In genomic region chr15:80327743-80328540, GRCm38 (mm10) we compare ENCODE assay signal across 24 mouse cellular contexts. TPM values are rescaled to one million over a fixed set of nuclear protein-coding genes. Genes with fewer than 3 reads are reported as not detected.
DNase-seq lines count a peak whose midpoint lies in the region; ATAC-seq and TF ChIP-seq lines count a peak whose summit lies in the region.
"Had no signal": no experiment of that assay in that cellular context is flagged by ENCODE, and none has a peak within 500 bp of the region (broad histone marks: within the 10 kb centered on the region; RNA-seq: fewer than 3 reads in every experiment).

No protein-coding gene starts in this region.

- intact Hi-C loops in left cerebral cortex, postnatal 4 days (cut with DNase I), result no loop called here

- H3K36me3 ChIP-seq in hindbrain, postnatal 0 days (ENCODE audit: insufficient read depth, low read length), result no peaks in the 10 kb centered on the region
- no peaks in the 10 kb centered on the region for H3K36me3 ChIP-seq in hindbrain, embryonic 11.5 days (ENCODE audit: control insufficient read depth, insufficient read depth, low read length)
- H3K36me3 ChIP-seq: hindbrain, embryonic 13.5 days; limb, embryonic 15.5 days; midbrain, embryonic 15.5 days had no signal

- 73% methylated on average over 13 of the region's 13 CpGs for WGBS in hindbrain, postnatal 0 days
- 89% methylated on average over 13 of the region's 13 CpGs for WGBS in hindbrain, embryonic 11.5 days

- no peaks in the 10 kb centered on the region for H3K9me3 ChIP-seq in hindbrain, postnatal 0 days (ENCODE audit: low read length)
- H3K9me3 ChIP-seq in hindbrain, embryonic 11.5 days (ENCODE audit: control insufficient read depth, low read length), result no peaks in the 10 kb centered on the region
- H3K9me3 ChIP-seq: hindbrain, embryonic 13.5 days; limb, embryonic 15.5 days; midbrain, embryonic 15.5 days had no signal

- H3K9ac ChIP-seq in hindbrain, postnatal 0 days (replicated peaks; ENCODE audit: low read length), result no peak overlapping the region
- no peak overlapping the region for H3K9ac ChIP-seq in hindbrain, embryonic 11.5 days (ENCODE audit: low read depth, low read length)
- H3K9ac ChIP-seq: forebrain, postnatal 0 days; hindbrain, embryonic 13.5 days; limb, embryonic 15.5 days; midbrain, embryonic 15.5 days had no signal

- TF ChIP-seq CTCF in hindbrain, postnatal 0 days (IDR thresholded peaks at IDR 0.05; ENCODE audit: low read depth), result no peak

- H3K27me3 ChIP-seq in hindbrain, postnatal 0 days (ENCODE audit: insufficient read depth, low read length), result no peaks in the 10 kb centered on the region
- no peaks in the 10 kb centered on the region for H3K27me3 ChIP-seq in hindbrain, embryonic 11.5 days (ENCODE audit: control insufficient read depth, insufficient read depth, low read length)
- H3K27me3 ChIP-seq: midbrain, embryonic 15.5 days had no signal

- peak; percentile 78 for DNase-seq in hindbrain, postnatal 0 days (ENCODE audit: low spot score)
- DNase-seq in hindbrain, embryonic 11.5 days (ENCODE audit: low spot score), result no peak
- peak; percentile 97 for DNase-seq in brain, adult 2 months (ENCODE audit: low read depth, low spot score)
- DNase-seq in cerebellum, postnatal 10 days, result peak; percentile 97 to 98
- DNase-seq in left cerebral cortex, postnatal 4 days, result peak; percentile 83
- DNase-seq in spleen, adult 12 weeks (ENCODE audit: low spot score), result no peak
- no peak for DNase-seq in retina, postnatal 1 day
- no peak for DNase-seq in adrenal gland, postnatal 36 days
- DNase-seq: adrenal gland, adult 8-10 months; embryo, embryonic 11 days; forebrain, postnatal 0 days; heart, adult 2 months; kidney, adult 11 months; kidney, postnatal 25 days; layer of hippocampus, postnatal 36 days; lung, adult 2 months; spleen, adult 18-20 months; thymus, postnatal 25 days had no signal

- ATAC-seq in hindbrain, postnatal 0 days, result peak; percentile 48
- ATAC-seq in hindbrain, embryonic 11.5 days (ENCODE audit: low FRiP score), result no peak
- ATAC-seq: forebrain, postnatal 0 days; midbrain, embryonic 15.5 days had no signal

- 0 out of 2 replicates have a peak, but pooled peaks cover 11% of the 10 kb centered on the region for H3K4me1 ChIP-seq in hindbrain, postnatal 0 days (ENCODE audit: insufficient read depth, low read length)
- H3K4me1 ChIP-seq in hindbrain, embryonic 11.5 days (replicated peaks; ENCODE audit: control insufficient read depth, insufficient read depth, low read length), result no peaks in the 10 kb centered on the region
- H3K4me1 ChIP-seq: limb, embryonic 15.5 days had no signal

- H3K4me2 ChIP-seq in hindbrain, postnatal 0 days (ENCODE audit: low read depth, low read length), result no peak overlapping the region
- H3K4me2 ChIP-seq in hindbrain, embryonic 11.5 days (replicated peaks; ENCODE audit: low read depth, low read length), result no peak overlapping the region
- H3K4me2 ChIP-seq: hindbrain, embryonic 13.5 days; limb, embryonic 15.5 days; midbrain, embryonic 15.5 days had no signal

- peak overlapping the region; percentile 15; the same call in 1 of the 2 replicates for H3K27ac ChIP-seq in hindbrain, postnatal 0 days
- no peak overlapping the region for H3K27ac ChIP-seq in hindbrain, embryonic 11.5 days (ENCODE audit: low read depth, low read length)
- H3K27ac ChIP-seq: heart, adult 2 months; hindbrain, embryonic 13.5 days; limb, embryonic 15.5 days; macrophage; midbrain, embryonic 15.5 days; stomach, postnatal 0 days had no signal

- H3K4me3 ChIP-seq in hindbrain, postnatal 0 days (ENCODE audit: low read length), result no peak overlapping the region
- H3K4me3 ChIP-seq in hindbrain, embryonic 11.5 days (ENCODE audit: low read depth, low read length), result no peak overlapping the region
- H3K4me3 ChIP-seq: heart, adult 2 months; hindbrain, embryonic 13.5 days; limb, embryonic 15.5 days; midbrain, embryonic 15.5 days had no signal

RNA-seq across cellular contexts. Expression of gene Cacna1i, which starts 40.9 kb away (rescaled TPM):
- 10.8 and 14.0 TPM in 2 replicates for total RNA-seq in hindbrain, postnatal 0 days (2014; rRNA removed)
- polyA plus RNA-seq in hindbrain, postnatal 0 days (2015; fragmentation: Nextera tagmentation; extraction: Ambion mirVana), result 0.47 and 0.50 TPM in 2 replicates
- 0.14 and 0.74 TPM in 2 replicates for polyA plus RNA-seq in hindbrain, embryonic 11.5 days (2014; fragmentation: Nextera tagmentation; extraction: Ambion mirVana)
- 10 to 100 TPM; 43.3 to 44.4 TPM for total RNA-seq in left cerebral cortex, postnatal 4 days (2021)
- under 1 TPM; 0.30 to 0.63 TPM for total RNA-seq in adrenal gland, postnatal 36 days (2021)
- polyA plus RNA-seq: heart, embryonic 16.5 days; macrophage; stomach, postnatal 0 days had no signal

Comparison
In these comparisons a context has a peak if more than half of its experiments do, and no peak if none do; other contexts are left out.
1. DNase-seq: peak in hindbrain, postnatal 0 days (single experiment), brain, adult 2 months (single experiment), cerebellum, postnatal 10 days (2 of 2) and left cerebral cortex, postnatal 4 days (single experiment); none in hindbrain, embryonic 11.5 days (single experiment), spleen, adult 12 weeks (single experiment), retina, postnatal 1 day (single experiment) and adrenal gland, postnatal 36 days (0 of 2).